Mouse (Mus musculus): Measurements from ENCODE around the gene Sbno1.

Sbno1 gene

DNA sequence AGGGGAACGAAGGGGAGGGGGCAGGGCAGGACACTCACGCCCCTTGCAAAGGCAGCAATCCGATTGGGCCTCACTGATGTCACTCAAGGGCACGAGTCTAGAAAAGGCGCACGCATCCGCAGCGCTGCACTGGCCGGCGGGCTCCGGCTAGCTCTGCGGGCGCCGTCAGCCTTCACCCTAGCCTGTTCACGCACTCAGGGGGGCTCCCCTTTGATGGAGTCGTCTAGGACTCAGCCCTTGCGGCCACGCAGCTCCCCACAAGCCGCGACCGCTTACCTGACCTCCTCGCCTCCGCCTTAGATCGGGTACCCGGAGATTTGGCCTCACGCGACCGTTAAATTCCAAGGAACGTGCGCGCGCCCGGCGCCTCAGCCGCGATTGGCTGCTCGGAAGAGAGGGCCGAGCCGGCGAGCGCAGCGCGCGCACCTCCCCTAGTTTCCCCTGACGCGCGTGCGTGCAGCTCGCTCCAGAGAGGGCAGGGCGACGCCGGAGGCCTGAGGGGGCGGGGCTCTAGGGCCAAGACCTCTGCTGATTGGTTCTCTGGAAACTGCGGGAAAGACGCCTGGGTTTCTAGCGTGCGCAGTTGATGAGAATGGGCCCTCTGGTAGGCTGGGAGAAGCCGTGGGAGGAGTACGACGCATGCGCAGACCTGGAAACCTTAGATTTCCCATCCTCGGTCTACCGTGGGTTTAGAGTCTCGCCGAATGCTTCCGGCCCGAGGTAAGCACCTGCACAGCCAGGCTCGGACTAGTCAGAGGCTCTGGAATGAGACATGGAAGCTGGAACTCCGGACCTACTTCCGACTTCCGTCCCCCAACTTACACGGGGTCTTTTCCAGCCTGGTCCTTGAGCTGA lies 98.1 kb downstream of the Sbno1 start, which contains the start of the genes Mphosph9 and 2810006K23Rik:
Gene Mphosph9, minus strand, starts transcription at position 463 of the 855 bp plus-strand sequence.
Gene 2810006K23Rik, plus strand, starts transcription at position 580 of the 855 bp plus-strand sequence.
- peak; percentile 100 for DNase-seq

DNA sequence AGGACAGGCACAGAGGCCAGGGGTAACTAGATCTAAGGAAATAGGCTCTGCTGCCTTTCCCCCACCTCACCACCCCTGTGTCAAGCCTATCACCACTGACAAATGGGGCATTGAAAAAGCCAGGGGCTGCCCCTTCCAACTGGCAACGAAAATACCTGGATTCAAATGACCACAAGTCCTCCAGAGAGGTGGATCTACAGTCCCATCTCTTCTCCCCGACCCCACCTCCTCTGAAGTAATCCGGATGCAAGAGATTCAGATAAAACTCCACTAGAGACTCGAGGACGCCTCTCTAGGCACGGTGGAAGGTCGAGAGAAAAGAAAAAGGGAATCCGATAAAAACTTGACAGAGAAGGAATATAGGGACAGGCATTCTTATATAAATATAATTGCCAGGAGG lies 99.0 kb downstream of the Sbno1 start:
- DNase-seq, result peak; percentile 64

All from cerebellum, adult 9-10 months (tissue).